Mouse (Mus musculus) embryonic facial prominence, embryonic 10.5 days (tissue): ENCODE measurements around the gene Sp1. TPM values are rescaled to one million over a fixed set of nuclear protein-coding genes. Genes with fewer than 3 reads are reported as not detected.

Experiments
- DNase-seq: peaks from one replicate; pipeline ENCODE4 v3.0.0-alpha.2; 2017; ENCODE audit warnings: low spot score
- H3K27ac ChIP-seq: fragments of 300-500 bp; sonication (generic); replicated peaks from 2 replicates; pipeline ENCODE4 v1.5.1; 2016; ENCODE audit warnings: mild to moderate bottlenecking
- H3K27me3 ChIP-seq: fragments of 300-500 bp; sonication (generic); replicated peaks from 2 replicates; pipeline ENCODE4 v1.6.1; 2016; ENCODE audit warnings: low read depth, mild to moderate bottlenecking; ENCODE audit not compliant: poor library complexity, severe bottlenecking
- H3K36me3 ChIP-seq: fragments of 300-500 bp; sonication (generic); replicated peaks from 2 replicates; pipeline ENCODE4 v1.6.1; 2016; ENCODE audit warnings: mild to moderate bottlenecking, moderate library complexity
- H3K4me1 ChIP-seq: fragments of 300-500 bp; sonication (generic); 2 replicates; pipeline ENCODE4 v1.6.1; 2016
- H3K4me3 ChIP-seq: fragments of 300-500 bp; sonication (generic); 2 replicates; pipeline ENCODE4 v1.5.1; 2016; ENCODE audit warnings: mild to moderate bottlenecking, moderate library complexity
- H3K9me3 ChIP-seq: fragments of 300-500 bp; sonication (generic); 2 replicates; pipeline ENCODE4 v1.6.1; 2016; ENCODE audit warnings: mild to moderate bottlenecking
- WGBS: fragments of 180-500 bp; shearing (Covaris S2); methylation state at CpG from one replicate; pipeline ENCODE4 v1.1.7; 2016; 5-methylcytosine and 5-hydroxymethylcytosine counted together
- polyA plus RNA-seq: library from polyadenylated mRNA; unstranded; fragments of >200 nt; fragmentation: Nextera tagmentation; extraction: Ambion mirVana; gene quantifications from 2 replicates; pipeline ENCODE4 v1.2.1, GENCODE M21; 2016

Sp1 gene
- polyA plus RNA-seq, 1 experiment from 2014 or later = 10.6 TPM

- H3K36me3 ChIP-seq = peaks cover 6% of the 10 kb centered on the region
- DNase-seq = no peak
- 75% methylated on average over 5 of the region's 5 CpGs for WGBS
- no peaks in the 10 kb centered on the region for H3K9me3 ChIP-seq
- peak overlapping the region; percentile 57 for H3K4me3 ChIP-seq
- peak overlapping the region; percentile 0; the same call in 1 of the 2 replicates for H3K27ac ChIP-seq
- peaks cover 19% of the 10 kb centered on the region for H3K4me1 ChIP-seq
- H3K27me3 ChIP-seq = no peaks in the 10 kb centered on the region
Measured at GRCm38 (mm10) chr15:102458050-102458736, 52.2 kb downstream of the Sp1 start.

DNA sequence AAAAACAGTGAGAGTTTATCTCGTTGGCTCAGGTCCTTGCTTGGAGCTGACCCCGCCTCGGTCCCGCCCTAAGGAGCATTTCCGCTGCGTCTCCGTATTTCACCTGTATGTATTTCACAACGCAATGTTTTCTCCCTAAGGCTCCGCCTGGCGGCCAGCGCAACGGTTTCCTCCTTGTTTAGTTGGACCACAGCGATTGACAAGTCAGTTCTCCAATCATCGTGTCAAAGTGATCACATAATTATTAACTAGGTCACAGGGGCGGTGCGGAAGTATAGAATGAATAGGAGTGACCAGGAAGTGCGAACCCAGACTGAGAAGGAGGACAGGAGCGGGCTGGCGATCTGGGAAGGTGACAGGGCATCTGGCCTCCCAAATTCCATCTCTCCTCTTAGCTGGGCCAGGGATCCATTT, 53.0 kb downstream of the Sp1 start, which contains the start of gene Prr13:
Prr13 (plus strand) TSS at position 125 of the 414 bp plus-strand sequence.
- H3K36me3 ChIP-seq = peaks cover 12% of the 10 kb centered on the region
- peak within 1 kb of the TSS; percentile 60 for H3K27ac ChIP-seq
- H3K4me3 ChIP-seq = peak within 1 kb of the TSS; percentile 57
- no peaks in the 10 kb centered on the region for H3K27me3 ChIP-seq
- H3K4me1 ChIP-seq = peaks cover 19% of the 10 kb centered on the region
- H3K9me3 ChIP-seq = no peaks in the 10 kb centered on the region
- DNase-seq = peak; percentile 89
- WGBS = under 1% methylated on average over 19 of the region's 19 CpGs

DNA sequence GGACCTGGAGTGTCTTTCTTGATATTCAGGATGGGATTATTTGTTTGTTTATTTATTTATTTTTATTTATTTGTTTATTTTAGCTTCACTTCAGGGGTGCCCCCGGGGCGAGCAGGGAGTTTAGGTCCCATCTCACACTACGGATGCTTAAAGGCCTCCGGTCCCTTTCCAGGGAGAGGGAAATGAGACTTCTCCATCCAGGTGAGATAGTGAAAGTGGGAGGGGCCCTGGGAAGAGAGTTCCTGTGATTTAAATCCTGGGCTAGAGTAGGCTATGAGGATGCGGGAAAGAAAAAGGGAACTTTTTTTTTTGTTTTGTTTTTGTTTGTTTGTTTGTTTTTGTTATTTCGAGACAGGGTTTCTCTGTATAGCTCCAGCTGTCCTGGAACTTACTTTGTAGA, 53.4 kb downstream of the Sp1 start:
- Histone ChIP-seq H3K9me3 (no peaks in the 10 kb centered on the region), H3K4me1 (peaks cover 19% of the 10 kb centered on the region), H3K27me3 (no peaks in the 10 kb centered on the region), H3K27ac (peak overlapping the region; percentile 60), H3K4me3 (peak overlapping the region; percentile 57), H3K36me3 (peaks cover 12% of the 10 kb centered on the region)
- 34% methylated on average over 6 of the region's 6 CpGs for WGBS
- no peak for DNase-seq

DNA sequence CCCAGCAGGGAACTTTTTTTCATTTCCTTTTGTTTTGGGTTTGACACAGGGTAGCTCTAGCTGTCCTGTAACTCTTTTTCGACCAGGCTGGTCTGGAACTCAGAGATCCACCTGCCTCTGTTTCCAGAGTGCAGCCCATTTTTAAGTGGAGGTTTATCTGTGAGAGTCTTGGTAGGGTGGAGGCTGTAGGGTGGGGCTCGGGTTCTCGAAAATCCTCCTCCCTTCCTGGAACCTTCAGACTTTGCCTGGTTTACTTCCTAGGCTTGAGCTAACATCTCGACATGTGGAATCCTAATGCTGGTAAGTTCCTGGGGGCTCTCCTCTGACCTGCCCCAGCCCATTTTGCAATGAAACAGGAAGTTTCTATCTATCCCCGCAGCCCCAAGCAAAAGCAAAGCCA, 53.9 kb downstream of the Sp1 start:
- Histone ChIP-seq H3K4me1 (peaks cover 19% of the 10 kb centered on the region), H3K36me3 (peaks cover 12% of the 10 kb centered on the region), H3K27me3 (no peaks in the 10 kb centered on the region), H3K27ac (no peak overlapping the region), H3K4me3 (peak overlapping the region; percentile 57), H3K9me3 (no peaks in the 10 kb centered on the region)
- DNase-seq = no peak
- WGBS = 71% methylated on average over 5 of the region's 5 CpGs

- 81% methylated on average over 12 of the region's 12 CpGs for WGBS
- no peaks in the 10 kb centered on the region for H3K9me3 ChIP-seq
- H3K4me3 ChIP-seq = peak overlapping the region; percentile 23; the same call in 1 of the 2 replicates
Measured at GRCm38 (mm10) chr15:102460409-102460808, 54.5 kb downstream of the Sp1 start.

GRCm38 (mm10) chr15:102460971-102461370, 55.0 kb downstream of the Sp1 start:
- Histone ChIP-seq H3K27me3 (no peaks in the 10 kb centered on the region), H3K27ac (no peak overlapping the region; the same call in 1 of the 2 replicates), H3K36me3 (peaks cover 12% of the 10 kb centered on the region), H3K4me3 (peak overlapping the region; percentile 23; the same call in 1 of the 2 replicates), H3K4me1 (peaks cover 19% of the 10 kb centered on the region), H3K9me3 (no peaks in the 10 kb centered on the region)
- 75% methylated on average over 4 of the region's 4 CpGs for WGBS
- DNase-seq = no peak

More at GRCm38 (mm10) chr15:102460409-102460808, 54.5 kb downstream of the Sp1 start:
- Histone ChIP-seq H3K27ac (no peak overlapping the region), H3K36me3 (peaks cover 12% of the 10 kb centered on the region), H3K4me1 (peaks cover 19% of the 10 kb centered on the region), H3K27me3 (no peaks in the 10 kb centered on the region)
- DNase-seq = no peak

DNA sequence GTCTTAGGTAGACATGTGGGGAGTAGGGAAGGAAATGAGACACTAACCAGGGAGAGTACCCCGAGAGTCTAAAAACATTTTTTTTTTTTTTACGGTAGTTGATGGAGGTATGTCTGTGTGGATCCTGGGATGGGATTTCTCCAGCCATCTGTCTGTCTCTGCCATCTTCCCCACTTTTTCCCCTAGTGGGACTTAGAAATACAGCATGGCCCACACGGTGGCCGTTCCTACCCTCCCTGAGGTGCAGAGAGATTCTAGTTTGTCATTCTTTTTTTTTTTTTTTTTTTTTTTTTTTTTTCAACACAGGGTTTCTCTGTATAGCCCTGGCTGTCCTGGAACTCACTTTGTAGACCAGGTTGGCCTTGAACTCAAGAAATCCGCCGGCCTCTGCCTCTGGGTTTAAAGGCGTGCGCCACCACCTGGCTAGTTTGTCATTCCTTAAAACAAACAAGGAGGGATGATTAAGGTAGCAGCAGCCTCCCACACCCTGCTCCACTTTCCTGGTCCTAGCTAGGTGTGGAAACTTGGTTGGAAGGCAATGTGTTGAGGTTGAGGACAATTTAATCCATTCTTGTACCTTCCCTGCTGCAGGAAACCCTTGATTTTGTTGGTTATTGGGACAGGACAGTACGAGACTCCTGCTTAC, 55.6 kb downstream of the Sp1 start:
- H3K4me3 ChIP-seq = peak overlapping the region; percentile 23; the same call in 1 of the 2 replicates
- H3K27ac ChIP-seq = no peak overlapping the region; the same call in 1 of the 2 replicates
- no peaks in the 10 kb centered on the region for H3K27me3 ChIP-seq
- H3K9me3 ChIP-seq = no peaks in the 10 kb centered on the region
- peaks cover 19% of the 10 kb centered on the region for H3K4me1 ChIP-seq
- WGBS = 82% methylated on average over 9 of the region's 9 CpGs
- DNase-seq = no peak
- peaks cover 12% of the 10 kb centered on the region for H3K36me3 ChIP-seq

DNA sequence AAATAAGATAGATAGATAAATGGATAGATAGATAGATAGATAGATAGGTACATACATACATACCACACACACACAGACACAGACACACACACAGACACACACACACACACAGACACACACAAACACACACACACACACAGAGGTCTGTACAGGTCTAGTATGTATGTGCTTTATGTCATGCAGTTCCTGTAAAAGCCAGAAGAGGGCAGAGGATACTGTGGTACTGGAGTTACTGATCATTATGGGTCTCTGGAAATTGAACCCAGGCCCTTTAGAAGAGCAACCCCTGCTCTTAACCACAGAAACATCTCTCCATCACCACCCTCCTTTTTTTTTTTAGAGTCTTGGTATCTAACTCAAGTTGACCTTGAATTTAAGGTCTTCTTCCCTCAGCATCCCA, 57.7 kb downstream of the Sp1 start:
- peaks cover 17% of the 10 kb centered on the region for H3K36me3 ChIP-seq
- no peaks in the 10 kb centered on the region for H3K27me3 ChIP-seq
- H3K4me1 ChIP-seq = peaks cover 19% of the 10 kb centered on the region
- DNase-seq = no peak
- H3K4me3 ChIP-seq = no peak overlapping the region
- no peak overlapping the region for H3K27ac ChIP-seq
- 0 out of 2 replicates have a peak, but pooled peaks cover 2% of the 10 kb centered on the region for H3K9me3 ChIP-seq

- H3K4me3 ChIP-seq = no peak overlapping the region
- peaks cover 21% of the 10 kb centered on the region for H3K36me3 ChIP-seq
- no peaks in the 10 kb centered on the region for H3K27me3 ChIP-seq
- WGBS = 95% methylated on average over 9 of the region's 9 CpGs
- DNase-seq = no peak
- H3K9me3 ChIP-seq = 0 out of 2 replicates have a peak, but pooled peaks cover 3% of the 10 kb centered on the region
- no peak overlapping the region for H3K27ac ChIP-seq
- H3K4me1 ChIP-seq = peaks cover 17% of the 10 kb centered on the region
Measured at GRCm38 (mm10) chr15:102468675-102469370, 62.9 kb downstream of the Sp1 start.

- peak; percentile 98 for DNase-seq
- peak within 1 kb of the TSS; percentile 95 for H3K4me3 ChIP-seq
- H3K4me1 ChIP-seq = peaks cover 17% of the 10 kb centered on the region
- peaks cover 35% of the 10 kb centered on the region for H3K36me3 ChIP-seq
- peak within 1 kb of the TSS; percentile 99 for H3K27ac ChIP-seq
- WGBS = under 1% methylated on average over 36 of the region's 40 CpGs
- H3K9me3 ChIP-seq = 0 out of 2 replicates have a peak, but pooled peaks cover 3% of the 10 kb centered on the region
- no peaks in the 10 kb centered on the region for H3K27me3 ChIP-seq
Measured at GRCm38 (mm10) chr15:102470183-102470604, 64.3 kb downstream of the Sp1 start, which contains the start of gene Pcbp2. Pcbp2 (plus strand) TSS chr15:102470539.

DNA sequence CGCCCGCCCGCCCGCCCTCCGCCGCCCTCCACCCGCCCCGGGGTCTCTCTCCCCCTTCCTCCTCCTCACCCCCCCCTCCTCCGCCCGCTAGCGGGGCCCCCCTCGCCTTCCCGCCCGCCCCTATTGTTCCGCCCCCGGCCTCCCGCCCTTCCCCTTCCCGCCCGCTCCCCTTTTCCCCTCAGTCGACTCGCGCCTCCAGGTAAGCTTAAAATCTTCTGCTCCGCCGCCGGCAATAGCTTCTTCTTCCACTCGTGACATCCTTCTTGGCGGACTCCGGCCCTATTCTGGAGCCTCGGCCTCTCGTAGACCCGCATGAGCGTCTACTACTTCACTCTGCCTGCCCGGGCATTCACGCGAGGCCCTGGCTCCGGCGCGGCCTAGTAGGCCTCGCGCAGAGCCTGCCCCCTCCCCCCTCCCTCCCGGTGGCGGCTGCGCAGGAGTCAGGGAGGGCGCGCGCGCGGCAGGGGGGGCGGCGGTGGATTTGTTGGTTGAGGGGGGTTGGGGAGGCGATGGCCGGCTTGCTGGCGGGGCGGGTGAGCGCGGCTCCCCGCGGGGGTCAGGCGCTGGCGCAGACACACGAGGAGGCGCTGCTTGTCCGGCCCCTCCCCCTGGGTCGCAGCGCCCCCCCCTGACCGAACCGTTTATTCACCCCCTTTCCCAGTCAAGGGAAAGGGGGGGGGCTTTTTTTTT, 64.8 kb downstream of the Sp1 start:
- no peaks in the 10 kb centered on the region for H3K27me3 ChIP-seq
- peak; percentile 91 for DNase-seq
- peaks cover 41% of the 10 kb centered on the region for H3K36me3 ChIP-seq
- H3K4me1 ChIP-seq = peaks cover 17% of the 10 kb centered on the region
- H3K4me3 ChIP-seq = peak overlapping the region; percentile 95
- peak overlapping the region; percentile 99 for H3K27ac ChIP-seq
- 0 out of 2 replicates have a peak, but pooled peaks cover 3% of the 10 kb centered on the region for H3K9me3 ChIP-seq
- 2% methylated on average over 51 of the region's 67 CpGs for WGBS

- H3K4me1 ChIP-seq = peaks cover 17% of the 10 kb centered on the region
- H3K27me3 ChIP-seq = no peaks in the 10 kb centered on the region
- H3K36me3 ChIP-seq = peaks cover 46% of the 10 kb centered on the region
- no peak for DNase-seq
- WGBS = under 1% methylated on average over 10 of the region's 10 CpGs
- H3K4me3 ChIP-seq = peak overlapping the region; percentile 95
- peak overlapping the region; percentile 99 for H3K27ac ChIP-seq
- 0 out of 2 replicates have a peak, but pooled peaks cover 3% of the 10 kb centered on the region for H3K9me3 ChIP-seq
Measured at GRCm38 (mm10) chr15:102471295-102471645, 65.3 kb downstream of the Sp1 start.
